Mouse (Mus musculus): ENCODE data around the gene Bcl11a.

Gene Bcl11a

DNA sequence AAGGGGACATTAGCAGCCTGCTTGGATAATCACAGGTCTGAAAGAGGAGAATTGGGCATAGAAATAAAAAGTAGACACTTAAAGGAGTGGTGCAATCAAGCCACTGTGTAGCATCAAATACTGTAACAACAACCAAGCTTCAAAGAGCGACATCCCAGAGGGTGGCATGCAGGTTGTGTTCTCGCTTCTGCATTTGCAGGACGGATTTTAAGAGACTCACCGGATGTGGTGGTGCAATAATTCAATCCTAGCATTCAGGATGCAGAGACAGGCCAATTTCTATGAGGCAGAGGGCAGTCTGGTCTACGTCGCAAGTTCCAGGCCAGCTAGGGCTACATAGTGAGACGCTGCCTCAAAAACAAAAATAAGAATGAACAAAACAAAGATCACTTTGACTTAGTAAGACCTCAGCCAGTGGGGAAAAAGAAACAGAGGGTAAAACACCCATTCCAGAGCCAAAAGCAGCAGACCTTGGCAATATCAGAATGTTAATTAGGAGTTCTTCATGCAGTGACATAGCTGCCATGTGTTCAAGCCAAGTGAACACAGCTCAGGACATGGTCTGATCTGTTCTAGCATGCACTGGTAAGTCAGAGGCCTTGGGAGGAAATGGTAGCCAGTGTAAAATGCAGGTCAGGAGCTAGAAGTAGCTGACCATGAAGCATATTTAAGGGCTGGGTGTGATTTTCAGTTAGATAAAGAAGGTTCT lies 74.4 kb downstream of the Bcl11a start:
- DNase-seq (ENCODE audit: low read depth, low spot score) = no peak

DNA sequence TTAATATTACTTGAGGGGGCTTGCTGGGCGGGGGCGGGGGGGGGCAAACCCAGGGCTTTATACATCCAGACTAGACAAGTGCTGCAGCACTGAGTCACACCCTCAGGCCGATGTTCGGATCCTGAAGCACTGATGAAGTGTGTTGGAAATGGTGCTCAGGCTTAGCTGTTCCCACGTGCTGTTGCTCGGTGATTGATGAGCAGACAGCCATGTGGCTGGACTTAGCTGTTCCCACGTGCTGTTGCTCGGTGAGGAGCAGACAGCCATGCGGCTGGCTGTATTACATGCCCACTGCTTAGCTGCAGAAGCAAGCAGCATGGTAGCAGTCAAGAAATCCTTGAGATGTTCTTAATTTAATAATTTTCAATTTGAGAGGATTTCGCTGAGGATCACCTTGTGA lies 75.2 kb downstream of the Bcl11a start:
- DNase-seq (ENCODE audit: low read depth, low spot score) = peak; percentile 54

GRCm38 (mm10) chr11:24158026-24158425 lies 80.2 kb downstream of the Bcl11a start:
- DNase-seq (ENCODE audit: low read depth, low spot score) = no peak

DNA sequence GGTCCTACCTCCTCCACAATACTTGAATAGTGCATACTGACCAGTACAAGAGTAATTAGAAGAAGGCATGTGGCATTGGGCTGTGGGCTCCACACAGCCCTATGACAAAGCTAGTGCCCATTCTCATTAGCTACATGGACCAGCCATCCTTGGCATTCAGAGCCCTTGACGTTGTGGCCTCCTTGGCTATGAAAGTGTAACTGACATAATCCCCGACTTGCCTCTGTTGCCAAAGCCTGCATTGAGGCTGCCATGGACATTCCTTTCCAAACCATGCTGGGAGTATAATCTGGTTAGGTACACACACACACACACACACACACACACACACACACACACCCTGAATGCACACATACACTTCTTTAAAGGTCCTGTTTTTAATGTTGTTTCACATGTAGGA lies 81.8 kb downstream of the Bcl11a start:
- no peak for DNase-seq (ENCODE audit: low read depth, low spot score)

DNA sequence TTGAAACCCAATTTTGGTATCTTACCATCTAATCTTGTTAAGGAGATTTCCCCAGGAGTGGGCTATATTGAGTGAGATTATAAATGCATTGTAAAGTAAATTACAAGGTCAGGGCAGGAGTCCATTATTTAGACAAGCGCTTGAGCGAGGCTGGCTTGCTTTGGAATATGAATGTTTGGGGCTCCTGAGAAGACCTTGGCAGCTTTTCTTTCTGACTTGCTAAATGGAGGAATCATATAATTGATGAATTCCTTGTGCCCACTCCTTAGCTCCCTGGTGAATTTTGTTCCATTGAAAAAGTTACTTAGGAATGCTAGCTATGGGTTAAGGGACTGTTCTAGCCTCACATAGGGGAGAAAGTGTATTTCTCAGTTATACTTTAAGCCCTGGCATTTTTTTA lies 83.6 kb downstream of the Bcl11a start:
- DNase-seq (ENCODE audit: low read depth, low spot score) = no peak

DNA sequence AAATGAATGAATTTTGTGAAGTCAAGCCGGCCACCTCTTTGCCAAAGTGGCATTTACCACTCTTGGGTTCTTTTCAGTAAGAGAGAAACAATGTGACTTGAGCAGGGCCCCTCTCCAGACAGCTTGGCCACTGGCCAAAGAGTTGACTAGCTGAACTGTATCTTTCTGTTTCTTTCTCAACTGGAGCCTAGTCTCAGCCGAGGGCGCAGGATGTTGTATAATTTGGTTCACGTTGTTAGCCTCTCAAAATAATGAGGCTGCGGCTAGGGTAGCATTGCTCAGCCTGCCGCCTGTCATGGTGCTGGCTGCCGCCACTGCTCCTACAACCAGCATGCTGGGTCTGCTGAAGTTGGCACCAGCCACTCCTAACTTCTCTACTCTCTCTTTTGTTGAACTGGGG lies 84.2 kb downstream of the Bcl11a start:
- DNase-seq (ENCODE audit: low read depth, low spot score) = no peak

- DNase-seq (ENCODE audit: low read depth, low spot score) = no peak
These were observed 85.2 kb downstream of the Bcl11a start for GRCm38 (mm10) chr11:24163072-24163471.

- no peak for DNase-seq (ENCODE audit: low read depth, low spot score)
These were observed 86.2 kb downstream of the Bcl11a start for GRCm38 (mm10) chr11:24164065-24164464.

DNA sequence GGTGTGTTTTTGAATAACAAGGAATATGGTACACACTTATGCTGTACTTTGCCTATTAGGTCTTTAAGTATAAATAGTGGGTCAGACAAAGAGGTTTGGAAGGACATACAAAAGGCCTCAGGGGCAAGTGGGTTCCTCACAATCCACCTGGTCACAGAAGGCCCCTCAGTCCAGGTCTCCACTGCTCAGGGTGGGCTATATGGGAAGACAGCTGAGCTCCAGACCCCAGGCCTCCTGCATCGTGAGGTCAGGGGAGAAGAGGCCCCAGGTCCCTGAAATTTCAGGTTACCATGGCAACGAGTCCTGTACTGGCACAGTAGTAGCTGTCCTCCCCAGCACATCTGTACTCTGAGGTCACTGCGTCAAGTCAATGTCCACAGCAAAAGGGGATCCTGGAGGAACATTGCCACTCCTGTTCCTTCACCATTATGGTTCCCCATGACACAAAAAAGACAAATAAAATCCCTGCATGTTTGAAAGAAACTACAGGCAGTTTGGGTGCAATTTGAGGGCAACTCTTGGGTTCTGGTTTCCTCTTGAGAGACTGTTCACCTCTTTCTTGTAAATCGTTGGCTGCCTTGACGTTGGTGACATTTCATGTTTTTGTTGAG lies 93.9 kb downstream of the Bcl11a start:
- DNase-seq (ENCODE audit: low read depth, low spot score) = peak; percentile 37

DNA sequence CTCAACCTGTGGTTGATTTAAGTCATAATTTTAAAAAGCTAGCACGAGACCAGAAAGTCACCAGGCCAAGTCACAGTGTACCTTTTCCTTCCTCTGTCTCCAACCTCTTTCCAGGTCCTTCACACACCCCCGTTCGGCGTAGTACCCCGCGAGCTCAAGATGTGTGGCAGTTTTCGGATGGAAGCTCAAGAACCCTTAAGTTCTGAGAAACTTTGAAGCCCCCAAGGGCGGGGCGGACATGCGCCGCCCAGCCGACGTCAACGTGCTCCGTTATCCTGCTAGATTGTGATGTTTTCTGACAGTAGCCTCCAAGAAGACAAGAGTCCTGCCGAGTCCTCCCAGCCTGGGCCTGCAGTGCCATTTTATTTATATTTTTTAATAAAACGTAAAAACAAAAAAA lies 94.7 kb downstream of the Bcl11a start:
- DNase-seq (ENCODE audit: low read depth, low spot score) = no peak

DNA sequence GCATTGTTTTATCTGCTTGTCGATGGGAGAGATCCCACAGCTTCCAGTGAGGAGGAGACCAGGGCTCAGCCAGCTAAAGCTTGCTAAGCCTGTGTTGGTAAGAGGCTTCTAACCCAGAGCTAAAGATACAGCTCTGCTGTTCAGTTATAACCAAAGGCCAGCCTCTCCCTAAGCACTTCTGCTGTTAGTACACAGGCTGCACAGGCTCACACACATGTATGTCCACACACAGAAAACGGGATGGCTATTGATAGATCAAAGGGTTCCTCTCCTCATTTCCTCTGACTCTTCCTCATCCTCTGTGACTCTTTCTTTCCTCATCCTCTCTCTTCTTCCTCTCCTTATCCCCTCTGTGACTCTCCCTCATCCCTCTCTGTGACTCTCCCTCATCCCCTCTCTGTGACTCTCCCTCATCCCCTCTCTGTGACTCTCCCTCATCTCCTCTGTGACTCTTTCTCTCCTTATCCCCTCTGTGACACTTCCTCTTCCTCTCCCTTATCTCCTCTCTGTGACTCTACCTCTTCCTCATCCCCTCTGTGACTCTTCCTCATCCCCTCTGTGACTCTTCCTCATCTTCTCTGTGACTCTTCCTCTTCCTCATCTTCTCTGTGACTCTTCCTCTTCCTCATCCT lies 96.4 kb downstream of the Bcl11a start:
- no peak for DNase-seq (ENCODE audit: low read depth, low spot score)

DNA sequence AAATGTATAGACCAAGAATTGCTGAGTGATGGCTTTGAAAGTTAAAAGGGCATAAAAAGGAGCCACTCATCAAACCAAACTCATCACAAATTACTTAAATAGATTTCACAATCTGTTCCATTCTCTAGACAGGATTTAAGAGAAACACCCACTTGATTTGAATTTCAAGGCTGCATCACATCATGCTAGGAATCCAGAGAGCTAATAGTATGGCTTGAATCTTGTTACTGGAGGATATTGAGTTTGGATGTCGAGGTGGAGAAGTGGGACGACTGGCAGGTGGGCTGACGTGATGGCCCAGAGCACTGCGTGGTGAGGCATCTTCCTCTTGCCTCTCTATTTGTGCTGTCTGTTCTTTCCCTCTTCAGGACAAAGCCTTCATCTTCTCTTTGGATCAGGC lies 99.6 kb downstream of the Bcl11a start:
- DNase-seq (ENCODE audit: low read depth, low spot score) = no peak

DNA sequence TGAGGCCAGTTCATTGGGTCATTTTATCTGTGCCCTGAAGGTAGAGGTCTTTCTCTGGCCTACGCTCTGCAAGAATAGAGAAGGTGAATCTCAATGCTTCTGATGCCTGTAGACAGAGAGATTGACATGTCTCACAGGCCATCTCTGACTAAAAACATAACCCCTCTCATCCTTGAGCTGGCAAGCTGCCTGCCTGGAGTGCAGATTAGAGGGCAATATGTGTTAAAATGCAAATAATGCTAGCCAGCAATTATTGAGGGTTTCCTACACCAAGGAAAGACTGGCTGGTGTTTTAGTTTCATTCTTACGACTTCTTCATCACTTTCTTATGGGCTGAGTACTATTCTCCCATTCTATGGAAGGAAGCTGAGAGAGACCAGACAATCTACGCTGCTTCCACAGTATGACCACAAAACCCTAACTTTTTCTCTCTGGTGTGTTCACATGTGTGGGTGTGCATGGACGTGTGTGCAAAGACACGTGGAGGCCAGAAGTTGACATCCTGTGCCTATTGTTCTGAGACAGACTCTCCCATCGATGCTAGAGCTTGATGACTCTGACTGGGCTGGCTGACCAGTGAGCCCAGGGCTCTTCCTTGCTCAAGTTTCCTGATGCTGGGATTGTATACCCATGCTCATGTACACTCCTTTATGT lies 101.1 kb downstream of the Bcl11a start:
- no peak for DNase-seq (ENCODE audit: low read depth, low spot score)

DNA sequence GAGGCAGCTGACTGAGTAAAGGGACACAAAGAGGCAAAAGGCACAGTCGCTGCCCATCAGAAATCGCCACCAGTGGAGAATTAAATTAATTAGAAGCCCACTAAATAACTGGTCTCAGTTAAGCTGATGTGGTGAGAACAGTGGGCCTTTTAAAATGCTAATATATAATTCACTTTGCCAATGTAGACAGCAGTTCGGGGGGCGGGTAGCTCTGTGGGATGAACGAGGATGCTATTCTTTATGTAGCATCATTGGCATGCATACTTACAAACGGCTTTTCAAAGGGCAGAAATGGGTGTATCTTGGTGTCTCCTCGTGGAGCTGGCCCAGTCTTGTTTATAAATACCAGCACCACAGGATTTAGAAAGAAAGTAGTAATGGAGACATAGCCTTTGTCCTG lies 102.2 kb downstream of the Bcl11a start:
- no peak for DNase-seq (ENCODE audit: low read depth, low spot score)

GRCm38 (mm10) chr11:24183501-24183900 lies 105.6 kb downstream of the Bcl11a start:
- DNase-seq (ENCODE audit: low read depth, low spot score) = no peak

- DNase-seq (ENCODE audit: low read depth, low spot score) = no peak
These were observed 107.1 kb downstream of the Bcl11a start for GRCm38 (mm10) chr11:24184932-24185331.

GRCm38 (mm10) chr11:24190411-24190810 lies 112.6 kb downstream of the Bcl11a start:
- no peak for DNase-seq (ENCODE audit: low read depth, low spot score)

DNA sequence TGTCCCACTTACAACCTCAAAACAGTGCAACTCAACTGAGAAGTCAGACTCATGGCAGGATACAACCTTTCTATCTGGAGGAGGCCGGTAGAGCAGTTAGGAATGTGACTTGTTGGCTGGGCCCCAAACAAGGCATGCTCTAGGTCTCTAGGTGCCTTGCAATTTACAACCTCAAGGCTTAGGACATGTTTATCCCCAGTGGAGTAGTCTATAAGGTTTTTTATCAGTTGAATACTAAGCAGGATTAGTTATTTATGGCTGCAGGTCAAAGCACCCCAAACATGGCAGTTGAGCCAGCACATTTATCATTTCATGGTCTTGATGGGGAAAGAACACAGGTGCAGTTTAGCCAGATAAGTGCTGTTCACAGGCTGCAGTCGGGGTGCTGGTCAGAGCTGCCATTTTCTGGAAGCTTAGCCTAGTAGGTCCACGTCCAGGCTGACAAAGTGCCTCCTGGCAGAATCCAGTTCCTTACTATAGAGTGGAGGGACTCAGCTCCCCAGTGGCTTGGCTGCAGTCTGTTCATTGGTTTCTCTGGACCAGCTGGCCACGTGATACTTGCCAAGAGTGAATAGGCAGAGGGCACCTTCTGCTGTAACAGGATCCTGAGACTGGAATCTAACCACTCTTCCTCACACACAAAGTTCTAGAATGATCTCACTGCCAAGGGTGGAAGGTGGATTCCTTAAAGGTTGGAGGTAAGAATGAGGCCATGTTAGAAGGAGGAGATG lies 118.8 kb downstream of the Bcl11a start:
- no peak for DNase-seq (ENCODE audit: low read depth, low spot score)

- no peak for DNase-seq (ENCODE audit: low read depth, low spot score)
These were observed 119.6 kb downstream of the Bcl11a start for GRCm38 (mm10) chr11:24197424-24197823.

- no peak for DNase-seq (ENCODE audit: low read depth, low spot score)
These were observed 121.7 kb downstream of the Bcl11a start for GRCm38 (mm10) chr11:24199560-24199959.

DNA sequence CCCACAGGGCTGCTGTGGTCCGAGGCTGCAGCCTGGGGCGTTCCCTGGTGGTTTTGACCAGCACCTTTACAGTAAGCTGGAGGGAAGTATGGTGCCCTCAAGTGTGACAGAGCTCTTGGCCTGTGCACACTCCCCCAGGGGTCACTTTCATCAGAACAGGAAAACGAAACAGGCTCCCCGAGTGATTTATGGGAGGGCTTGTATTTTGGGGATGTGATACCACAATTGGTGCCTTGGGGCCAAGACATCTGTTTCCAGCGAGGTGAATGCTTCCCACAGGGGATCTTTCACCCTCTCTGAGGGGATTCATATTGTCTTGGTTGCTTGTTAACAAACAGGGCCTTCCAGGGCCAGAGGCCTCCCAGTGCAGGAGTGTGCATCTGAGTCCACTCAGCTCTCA lies 122.5 kb downstream of the Bcl11a start:
- no peak for DNase-seq (ENCODE audit: low read depth, low spot score)

- DNase-seq (ENCODE audit: low read depth, low spot score) = no peak
These were observed 123.4 kb downstream of the Bcl11a start for GRCm38 (mm10) chr11:24201223-24201622.

All from mesoderm, embryonic 11.5 days (tissue).